Mouse (Mus musculus): ENCODE data around the gene Cacnb1. TPM values are rescaled to one million over a fixed set of nuclear protein-coding genes. Genes with fewer than 3 reads are reported as not detected.

The Cacnb1 gene
- total and polyA plus RNA-seq, 3 experiments: 2.3 to 4.4 TPM; not detected in 1

GRCm38 (mm10) chr11:98018858-98019641 lies 3.8 kb downstream of the Cacnb1 start:
- Histone ChIP-seq H3K36me3 (ENCODE audit: control insufficient read depth in 1 of 2, insufficient read depth in 2 of 2, low read length in 2 of 2) (peaks cover 0 to 3% of the 10 kb centered on the region in 2 experiments; a peak in 1 of 4 replicates), H3K27me3 (ENCODE audit: control insufficient read depth in 1 of 2, insufficient read depth in 2 of 2, low read length in 2 of 2) (no peaks in the 10 kb centered on the region), H3K4me1 (ENCODE audit: control insufficient read depth in 1 of 2, insufficient read depth in 2 of 2, low read length in 2 of 2) (peaks cover 3 to 10% of the 10 kb centered on the region in 2 experiments; a peak in 3 of 4 replicates), H3K79me2 (ENCODE audit: control insufficient read depth, insufficient read depth, low read length, poor library complexity) (peaks cover 4% of the 10 kb centered on the region; the same call in 1 of the 2 replicates), H3K9me3 (replicated peaks; ENCODE audit: insufficient read depth, low read length) (no peaks in the 10 kb centered on the region), H3K4me3 (ENCODE audit: control insufficient read depth in 1 of 2, insufficient read depth in 1 of 2, low read depth in 2 of 2, low read length in 2 of 2) (no peak overlapping the region), H3K9ac (ENCODE audit: control insufficient read depth, low read depth, low read length, poor library complexity, severe bottlenecking) (no peak overlapping the region), H3K27ac (ENCODE audit: control insufficient read depth, low read depth, low read length) (no peak overlapping the region)
- no peak for TF ChIP-seq TCF12 (IDR thresholded peaks at IDR 0.05; ENCODE audit: low read depth, low read length)
- no peak for TF ChIP-seq JUND (IDR thresholded peaks at IDR 0.05; ENCODE audit: low read depth, low read length)
- no peak for TF ChIP-seq USF1 (IDR thresholded peaks at IDR 0.05; ENCODE audit: low read depth, low read length)
- no peak for TF ChIP-seq BHLHE40 (IDR thresholded peaks at IDR 0.05; ENCODE audit: borderline replicate concordance, low read depth, low read length)
- DNase-seq (ENCODE audit: low read depth, low spot score): no peak

GRCm38 (mm10) chr11:98018222-98018621 lies 4.6 kb downstream of the Cacnb1 start:
- Histone ChIP-seq H3K4me1 (ENCODE audit: control insufficient read depth in 1 of 2, insufficient read depth in 2 of 2, low read length in 2 of 2) (peaks cover under 1 to 6% of the 10 kb centered on the region in 2 experiments; a peak in 3 of 4 replicates), H3K4me3 (ENCODE audit: control insufficient read depth in 1 of 2, insufficient read depth in 1 of 2, low read depth in 2 of 2, low read length in 2 of 2) (no peak overlapping the region), H3K9me3 (replicated peaks; ENCODE audit: insufficient read depth, low read length) (no peaks in the 10 kb centered on the region), H3K36me3 (ENCODE audit: control insufficient read depth in 1 of 2, insufficient read depth in 2 of 2, low read length in 2 of 2) (peaks cover 0 to under 1% of the 10 kb centered on the region in 2 experiments; a peak in 1 of 4 replicates), H3K27me3 (ENCODE audit: control insufficient read depth in 1 of 2, insufficient read depth in 2 of 2, low read length in 2 of 2) (no peaks in the 10 kb centered on the region), H3K27ac (ENCODE audit: control insufficient read depth, low read depth, low read length) (no peak overlapping the region), H3K79me2 (ENCODE audit: control insufficient read depth, insufficient read depth, low read length, poor library complexity) (peaks cover 4% of the 10 kb centered on the region; the same call in 1 of the 2 replicates), H3K9ac (ENCODE audit: control insufficient read depth, low read depth, low read length, poor library complexity, severe bottlenecking) (no peak overlapping the region)
- no peak for TF ChIP-seq ZMIZ1 (IDR thresholded peaks at IDR 0.05; ENCODE audit: low read depth, low read length)
- no peak for TF ChIP-seq POLR2AphosphoS5 (IDR thresholded peaks at IDR 0.05; ENCODE audit: borderline replicate concordance, low read depth, low read length)
- TF ChIP-seq RCOR1 (IDR thresholded peaks at IDR 0.05; ENCODE audit: low read depth, low read length): no peak
- TF ChIP-seq TAL1 (IDR thresholded peaks at IDR 0.05; ENCODE audit: low read length): no peak
- no peak for TF ChIP-seq KAT2A (conservative IDR thresholded peaks at IDR 0.05; ENCODE audit: low read depth, low read length)
- no peak for TF ChIP-seq USF1 (IDR thresholded peaks at IDR 0.05; ENCODE audit: low read depth, low read length)
- TF ChIP-seq POLR2AphosphoS2 (IDR thresholded peaks at IDR 0.05; ENCODE audit: low read length): no peak
- no peak for TF ChIP-seq GABPA (IDR thresholded peaks at IDR 0.05; ENCODE audit: low read depth, low read length)
- no peak for TF ChIP-seq GATA1 (IDR thresholded peaks at IDR 0.05; ENCODE audit: low read depth, low read length)
- no peak for TF ChIP-seq UBTF (IDR thresholded peaks at IDR 0.05; ENCODE audit: borderline replicate concordance, insufficient read depth, low read depth, low read length)
- no peak for TF ChIP-seq MAX (IDR thresholded peaks at IDR 0.05; ENCODE audit: low read length)
- no peak for TF ChIP-seq E2F4 (IDR thresholded peaks at IDR 0.05; ENCODE audit: borderline replicate concordance, low read depth, low read length)
- no peak for TF ChIP-seq ZKSCAN1 (IDR thresholded peaks at IDR 0.05; ENCODE audit: low read depth, low read length)
- TF ChIP-seq JUND (IDR thresholded peaks at IDR 0.05; ENCODE audit: low read depth, low read length): no peak
- no peak for TF ChIP-seq MAZ (IDR thresholded peaks at IDR 0.05; ENCODE audit: low read depth, low read length)
- no peak for DNase-seq (ENCODE audit: low read depth, low spot score)

Measured in MEL (cell line).